Mouse (Mus musculus) myocyte (in vitro differentiated cells): ENCODE measurements around the gene Ntrk2.

Source experiments
- E2F4 ChIP-seq: IDR thresholded peaks from one replicate; pipeline ENCODE4 v1.6.1; 2011; ENCODE audit warnings: mild to moderate bottlenecking, control low read depth, moderate library complexity; ENCODE audit not compliant: insufficient read depth
- MAX ChIP-seq: IDR thresholded peaks from one replicate; pipeline ENCODE4 v1.6.1; 2011; ENCODE audit warnings: low read depth, mild to moderate bottlenecking, control low read depth
- POLR2A ChIP-seq: IDR thresholded peaks from one replicate; pipeline ENCODE4 v1.6.1; 2011; ENCODE audit warnings: low read depth, mild to moderate bottlenecking, control low read depth, moderate library complexity; ENCODE audit not compliant: insufficient read length
- USF1 ChIP-seq: IDR thresholded peaks from one replicate; pipeline ENCODE4 v1.6.1; 2011; ENCODE audit warnings: low read depth, mild to moderate bottlenecking, control low read depth, moderate library complexity

DNA sequence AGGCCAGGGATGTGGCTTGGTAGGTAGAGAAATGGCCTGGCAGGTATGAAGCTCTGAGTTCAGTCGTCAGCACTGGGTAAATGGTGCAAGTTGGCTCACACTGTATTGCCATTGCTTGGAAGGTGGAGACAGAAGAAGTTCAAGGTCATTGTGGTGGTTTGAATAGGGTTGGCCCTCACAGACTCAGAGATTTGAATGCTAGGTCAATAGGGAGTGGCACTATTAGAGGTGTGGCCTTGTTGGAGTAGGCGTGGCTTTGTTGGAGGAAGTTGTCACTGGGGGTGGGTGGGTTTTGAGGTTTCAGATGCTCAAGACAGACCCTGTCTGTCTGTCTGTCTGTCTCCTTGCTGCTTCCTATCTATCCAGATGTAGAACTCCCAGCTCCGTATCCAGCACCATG lies 159.5 kb downstream of the Ntrk2 start:
- TF ChIP-seq MAX (no peak), E2F4 (no peak), POLR2A (no peak), USF1 (no peak)
